Mouse (Mus musculus) liver, postnatal 0 days (tissue): ENCODE measurements around the gene Cic.

Source experiments
- CTCF ChIP-seq: sonication (generic); IDR thresholded peaks from 2 replicates; pipeline ENCODE4 v1.5.1; 2016; ENCODE audit warnings: antibody characterized with exemption, low read depth
- EP300 ChIP-seq: IDR thresholded peaks from 2 replicates; pipeline ENCODE4 v1.6.1; 2016; ENCODE audit warnings: antibody characterized with exemption, low read depth, mild to moderate bottlenecking

GRCm38 (mm10) chr7:25323219-25323618 is 55.7 kb downstream of the Cic start:
- TF ChIP-seq CTCF (no peak), EP300 (no peak)
